Mouse (Mus musculus): ENCODE results near the gene Clrn1.
"Not testable (repeated sequence)": the region's sequence is repeated elsewhere in the genome, so short reads cannot be mapped to it uniquely, and the experiment has no call there.

DNA sequence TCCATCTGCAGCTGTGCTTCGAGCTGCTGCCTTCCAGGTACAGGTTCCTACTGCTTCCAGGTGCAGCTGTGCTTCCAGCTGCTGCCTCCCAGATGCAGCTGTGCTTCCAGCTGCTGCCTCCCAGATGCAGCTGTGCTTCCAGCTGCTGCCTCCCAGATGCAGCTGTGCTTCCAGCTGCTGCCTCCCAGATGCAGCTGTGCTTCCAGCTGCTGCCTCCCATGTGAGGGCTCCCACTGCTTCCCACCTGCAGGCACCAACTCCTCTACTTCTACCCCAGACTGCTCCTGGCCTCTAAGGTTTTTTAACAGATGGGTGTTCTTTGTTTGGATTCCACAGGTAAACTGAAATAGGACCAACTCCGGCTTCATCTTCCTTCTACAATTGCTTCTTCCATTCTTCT lies 13.3 kb downstream of the Clrn1 start:
- not testable (repeated sequence) for TF ChIP-seq POLR2A (IDR thresholded peaks at IDR 0.05; ENCODE audit: extremely low read depth, insufficient read depth, low read length); CTCF (IDR thresholded peaks at IDR 0.05; ENCODE audit: low read depth, low read length)
